Mouse (Mus musculus): ENCODE measurements around the gene Tas2r124. TPM values are rescaled to one million over a fixed set of nuclear protein-coding genes. Genes with fewer than 3 reads are reported as not detected.

Gene Tas2r124
- polyA plus RNA-seq, 1 experiment from 2014 or later, result not detected

Other genes with a start within 250 kb of the Tas2r124 start
- gene Prh1, start 184.9 kb upstream of the Tas2r124 start, polyA plus RNA-seq (2014; fragmentation: Nextera tagmentation; extraction: Ambion mirVana), result not detected in 2 replicates
- not detected in 2 replicates for gene Prp2, start 158.8 kb upstream of the Tas2r124 start, polyA plus RNA-seq (2014; fragmentation: Nextera tagmentation; extraction: Ambion mirVana)
- not detected in 2 replicates for gene A630073D07Rik, start 103.2 kb upstream of the Tas2r124 start, polyA plus RNA-seq (2014; fragmentation: Nextera tagmentation; extraction: Ambion mirVana)
- gene Tas2r120, start 97.8 kb upstream of the Tas2r124 start, polyA plus RNA-seq (2014; fragmentation: Nextera tagmentation; extraction: Ambion mirVana), result not detected in 2 replicates
- gene Tas2r121, start 53.7 kb upstream of the Tas2r124 start, polyA plus RNA-seq (2014; fragmentation: Nextera tagmentation; extraction: Ambion mirVana), result not detected in 2 replicates
- not detected in 2 replicates for gene Tas2r122, start 42.8 kb upstream of the Tas2r124 start, polyA plus RNA-seq (2014; fragmentation: Nextera tagmentation; extraction: Ambion mirVana)
- not detected in 2 replicates for gene Tas2r115, start 16.7 kb upstream of the Tas2r124 start, polyA plus RNA-seq (2014; fragmentation: Nextera tagmentation; extraction: Ambion mirVana)
- not detected in 2 replicates for gene Tas2r102, start 7.4 kb downstream of the Tas2r124 start, polyA plus RNA-seq (2014; fragmentation: Nextera tagmentation; extraction: Ambion mirVana)
- not detected in 2 replicates for gene Tas2r136, start 23.4 kb downstream of the Tas2r124 start, polyA plus RNA-seq (2014; fragmentation: Nextera tagmentation; extraction: Ambion mirVana)
- gene Tas2r117, start 48.1 kb downstream of the Tas2r124 start, polyA plus RNA-seq (2014; fragmentation: Nextera tagmentation; extraction: Ambion mirVana), result not detected in 2 replicates
- not detected in 2 replicates for gene Tas2r123, start 92.4 kb downstream of the Tas2r124 start, polyA plus RNA-seq (2014; fragmentation: Nextera tagmentation; extraction: Ambion mirVana)
- gene Tas2r116, start 100.7 kb downstream of the Tas2r124 start, polyA plus RNA-seq (2014; fragmentation: Nextera tagmentation; extraction: Ambion mirVana), result not detected in 2 replicates
- gene Tas2r110, start 113.3 kb downstream of the Tas2r124 start, polyA plus RNA-seq (2014; fragmentation: Nextera tagmentation; extraction: Ambion mirVana), result not detected in 2 replicates
- not detected in 2 replicates for gene Tas2r113, start 138.3 kb downstream of the Tas2r124 start, polyA plus RNA-seq (2014; fragmentation: Nextera tagmentation; extraction: Ambion mirVana)
- not detected in 2 replicates for gene Tas2r125, start 154.9 kb downstream of the Tas2r124 start, polyA plus RNA-seq (2014; fragmentation: Nextera tagmentation; extraction: Ambion mirVana)
- not detected in 2 replicates for gene Tas2r129, start 196.4 kb downstream of the Tas2r124 start, polyA plus RNA-seq (2014; fragmentation: Nextera tagmentation; extraction: Ambion mirVana)
- gene Tas2r131, start 203.2 kb downstream of the Tas2r124 start, polyA plus RNA-seq (2014; fragmentation: Nextera tagmentation; extraction: Ambion mirVana), result not detected in 2 replicates
- gene Tas2r109, start 226.2 kb downstream of the Tas2r124 start, polyA plus RNA-seq (2014; fragmentation: Nextera tagmentation; extraction: Ambion mirVana), result not detected in 2 replicates